Mouse (Mus musculus): ENCODE data around the gene Plcb4.
"Not testable (repeated sequence)": the region's sequence is repeated elsewhere in the genome, so short reads cannot be mapped to it uniquely, and the experiment has no call there.

Gene Plcb4

GRCm38 (mm10) chr2:135673649-135674048 is 14.8 kb downstream of the Plcb4 start:
- in situ Hi-C loops (cut with MboI, MseI), result no loop called here

- in situ Hi-C loops (cut with MboI, MseI), result no loop called here
These were observed 16.5 kb downstream of the Plcb4 start for GRCm38 (mm10) chr2:135675284-135675683.

GRCm38 (mm10) chr2:135676978-135677501 is 18.2 kb downstream of the Plcb4 start:
- in situ Hi-C loops (cut with MboI, MseI), result no loop called here

GRCm38 (mm10) chr2:135677601-135678000 is 18.8 kb downstream of the Plcb4 start:
- in situ Hi-C loops (cut with MboI, MseI), result no loop called here

GRCm38 (mm10) chr2:135680001-135680400 is 21.2 kb downstream of the Plcb4 start:
- in situ Hi-C loops (cut with MboI, MseI), result no loop called here

GRCm38 (mm10) chr2:135680406-135681134 is 21.8 kb downstream of the Plcb4 start:
- in situ Hi-C loops (cut with MboI, MseI), result no loop called here

- in situ Hi-C loops (cut with MboI, MseI), result no loop called here
These were observed 25.1 kb downstream of the Plcb4 start for GRCm38 (mm10) chr2:135683684-135684440.

- in situ Hi-C loops (cut with MboI, MseI), result no loop called here
These were observed 27.9 kb downstream of the Plcb4 start for GRCm38 (mm10) chr2:135686692-135687091.

GRCm38 (mm10) chr2:135687585-135687984 is 28.8 kb downstream of the Plcb4 start:
- in situ Hi-C loops (cut with MboI, MseI), result no loop called here

GRCm38 (mm10) chr2:135692568-135693488 is 34.0 kb downstream of the Plcb4 start:
- in situ Hi-C loops (cut with MboI, MseI), result no loop called here

GRCm38 (mm10) chr2:135700686-135701413 is 42.0 kb downstream of the Plcb4 start:
- in situ Hi-C loops (cut with MboI, MseI), result no loop called here

- in situ Hi-C loops (cut with MboI, MseI), result no loop called here
These were observed 45.9 kb downstream of the Plcb4 start for GRCm38 (mm10) chr2:135704673-135705072.

GRCm38 (mm10) chr2:135707305-135707704 is 48.5 kb downstream of the Plcb4 start:
- in situ Hi-C loops (cut with MboI, MseI), result no loop called here

GRCm38 (mm10) chr2:135708386-135708785 is 49.6 kb downstream of the Plcb4 start:
- in situ Hi-C loops (cut with MboI, MseI), result no loop called here

GRCm38 (mm10) chr2:135708796-135709195 is 50.0 kb downstream of the Plcb4 start:
- in situ Hi-C loops (cut with MboI, MseI), result no loop called here

GRCm38 (mm10) chr2:135709736-135710135 is 50.9 kb downstream of the Plcb4 start:
- in situ Hi-C loops (cut with MboI, MseI), result not testable (repeated sequence)

GRCm38 (mm10) chr2:135711049-135711924 is 52.5 kb downstream of the Plcb4 start:
- in situ Hi-C loops (cut with MboI, MseI), result no loop called here

- in situ Hi-C loops (cut with MboI, MseI), result no loop called here
These were observed 53.1 kb downstream of the Plcb4 start for GRCm38 (mm10) chr2:135711925-135712288.

- in situ Hi-C loops (cut with MboI, MseI), result no loop called here
These were observed 53.5 kb downstream of the Plcb4 start for GRCm38 (mm10) chr2:135712331-135712730.

- in situ Hi-C loops (cut with MboI, MseI), result no loop called here
These were observed 54.1 kb downstream of the Plcb4 start for GRCm38 (mm10) chr2:135712921-135713320.
